Mouse (Mus musculus): ENCODE results near the gene Polr2j. TPM values are rescaled to one million over a fixed set of nuclear protein-coding genes. Genes with fewer than 3 reads are reported as not detected.
A peak's percentile ranks its signal among the peaks of the same experiment; 100 is the strongest.
"Not testable (repeated sequence)": the region's sequence is repeated elsewhere in the genome, so short reads cannot be mapped to it uniquely, and the experiment has no call there.

Gene Polr2j
- polyA plus RNA-seq, 1 experiment, result 9.9 TPM

DNA sequence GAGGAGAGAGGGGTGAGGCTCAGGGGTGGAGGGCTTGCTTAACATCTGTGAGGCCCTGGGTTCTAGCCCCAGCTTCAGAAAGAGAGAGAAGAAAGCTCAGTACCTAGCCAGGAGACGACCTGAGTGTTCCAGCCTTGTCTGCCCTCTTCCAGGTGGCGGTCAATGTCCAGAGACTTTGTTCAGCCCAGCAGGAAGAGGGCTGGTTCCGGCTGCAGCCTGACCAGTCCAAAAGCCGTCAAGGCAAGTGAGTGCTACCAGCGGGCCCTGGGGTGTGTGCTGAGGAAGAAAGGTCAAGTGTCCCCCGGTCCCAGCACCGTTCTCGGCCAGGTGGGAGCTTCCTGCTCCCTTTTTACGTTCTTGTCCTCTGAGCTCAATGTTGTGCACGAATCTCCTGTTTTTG lies 17.9 kb upstream of the Polr2j start:
- peaks cover 5% of the 10 kb centered on the region for H3K27me3 ChIP-seq (ENCODE audit: control insufficient read depth)
- H3K9me3 ChIP-seq (ENCODE audit: control insufficient read depth, low read length), result no peaks in the 10 kb centered on the region
- no peaks in the 10 kb centered on the region for H3K36me3 ChIP-seq (ENCODE audit: control insufficient read depth)
- no peak overlapping the region for H3K4me3 ChIP-seq (replicated peaks)
- peaks cover 8% of the 10 kb centered on the region for H3K4me1 ChIP-seq (ENCODE audit: control insufficient read depth)
- no peak for TF ChIP-seq TAL1 (IDR thresholded peaks at IDR 0.05; ENCODE audit: low read length)

DNA sequence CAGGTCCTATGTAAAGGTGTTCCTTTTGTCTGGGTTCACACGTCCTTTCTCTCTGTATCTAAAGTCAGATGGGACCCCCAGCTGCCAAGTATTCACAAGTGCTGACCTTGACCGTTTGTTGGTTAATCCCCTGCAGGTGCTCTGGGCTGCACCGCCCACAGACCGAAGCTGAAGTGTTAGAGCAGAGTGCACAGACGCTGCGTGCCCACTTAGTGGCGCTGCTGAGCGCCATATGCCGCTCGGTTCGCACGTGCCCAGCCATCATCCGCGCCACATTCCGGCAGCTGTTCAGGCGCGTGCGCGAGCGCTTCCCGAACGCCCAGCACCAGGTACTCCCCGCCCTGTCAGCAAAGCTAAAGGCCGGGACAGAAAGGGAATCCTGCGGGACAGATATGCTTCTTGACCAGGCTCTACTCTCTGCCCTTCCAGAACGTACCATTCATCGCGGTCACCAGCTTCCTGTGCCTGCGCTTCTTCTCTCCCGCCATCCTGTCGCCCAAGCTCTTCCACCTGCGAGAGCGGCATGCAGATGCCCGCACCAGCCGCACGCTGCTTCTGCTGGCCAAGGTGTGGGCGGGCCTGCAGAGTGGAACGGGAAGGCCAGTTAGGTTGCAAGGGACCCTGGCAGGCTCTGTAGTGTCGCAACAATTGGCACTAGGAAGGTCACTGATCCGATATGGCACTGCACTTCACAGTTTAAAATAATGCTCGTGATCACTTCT lies 14.2 kb upstream of the Polr2j start:
- peaks cover 8% of the 10 kb centered on the region for H3K4me1 ChIP-seq (ENCODE audit: control insufficient read depth)

DNA sequence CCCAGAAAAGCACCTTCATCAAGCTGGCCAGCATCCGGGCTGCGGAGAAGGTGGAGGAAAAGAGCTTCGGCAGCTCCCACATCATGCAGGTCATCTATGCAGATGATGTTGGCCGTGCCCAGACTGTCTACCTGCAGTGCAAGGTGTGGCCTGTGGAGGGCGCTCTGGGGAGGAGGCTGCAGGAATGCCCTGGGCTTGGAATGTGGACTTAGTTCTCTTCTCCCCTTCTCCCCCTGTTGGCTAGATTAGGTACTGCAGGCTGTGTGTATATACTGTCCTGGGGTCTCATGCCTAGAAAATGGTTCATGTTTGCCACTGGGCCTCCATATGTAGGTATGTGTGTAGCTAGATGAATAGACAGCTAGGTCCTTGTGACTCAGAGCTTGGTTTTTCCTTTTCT lies 11.9 kb upstream of the Polr2j start:
- no peaks in the 10 kb centered on the region; the same call in 1 of the 2 replicates for H3K27me3 ChIP-seq (ENCODE audit: control insufficient read depth)
- TF ChIP-seq TAL1 (IDR thresholded peaks at IDR 0.05; ENCODE audit: low read length) (no peak), GATA1 (IDR thresholded peaks at IDR 0.05; ENCODE audit: low read length) (no peak)
- H3K36me3 ChIP-seq (ENCODE audit: control insufficient read depth), result no peaks in the 10 kb centered on the region
- no peak overlapping the region for H3K4me3 ChIP-seq (replicated peaks)
- peaks cover 8% of the 10 kb centered on the region for H3K4me1 ChIP-seq (ENCODE audit: control insufficient read depth)
- H3K9me3 ChIP-seq (ENCODE audit: control insufficient read depth, low read length), result peaks cover 4% of the 10 kb centered on the region

More for the DNA sequence above, 14.2 kb upstream of the Polr2j start:
- H3K27me3 ChIP-seq (ENCODE audit: control insufficient read depth), result no peaks in the 10 kb centered on the region; the same call in 1 of the 2 replicates
- H3K4me3 ChIP-seq (replicated peaks), result peak overlapping the region; percentile 27
- no peak for TF ChIP-seq TAL1 (IDR thresholded peaks at IDR 0.05; ENCODE audit: low read length)
- no peak for TF ChIP-seq GATA1 (IDR thresholded peaks at IDR 0.05; ENCODE audit: low read length)
- H3K9me3 ChIP-seq (ENCODE audit: control insufficient read depth, low read length), result peaks cover 4% of the 10 kb centered on the region
- H3K36me3 ChIP-seq (ENCODE audit: control insufficient read depth), result no peaks in the 10 kb centered on the region

DNA sequence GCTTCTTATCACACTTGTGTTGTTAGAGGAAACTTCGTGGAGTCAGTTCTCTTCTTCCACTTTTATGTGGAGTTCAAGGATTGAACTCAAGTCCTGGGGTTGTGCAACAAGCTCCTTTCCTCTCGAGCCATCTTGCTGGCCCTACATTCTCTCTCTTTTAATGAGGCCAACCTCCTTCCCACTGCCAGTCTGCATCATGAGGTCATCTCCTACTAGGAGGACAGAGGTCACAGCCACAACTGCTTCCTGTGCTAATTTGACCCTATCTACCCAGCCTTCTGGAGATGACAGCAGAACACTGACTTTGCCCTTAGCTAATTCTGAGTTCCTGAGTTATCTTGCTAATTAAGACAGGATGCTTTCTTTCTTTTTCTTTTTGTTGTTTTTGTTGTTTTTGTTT lies 7.9 kb upstream of the Polr2j start:
- Histone ChIP-seq H3K4me3 (replicated peaks) (no peak overlapping the region), H3K4me1 (ENCODE audit: control insufficient read depth) (peaks cover 2% of the 10 kb centered on the region), H3K27me3 (ENCODE audit: control insufficient read depth) (no peaks in the 10 kb centered on the region; the same call in 1 of the 2 replicates), H3K36me3 (ENCODE audit: control insufficient read depth) (no peaks in the 10 kb centered on the region), H3K9me3 (ENCODE audit: control insufficient read depth, low read length) (peaks cover 4% of the 10 kb centered on the region)
- TF ChIP-seq GATA1 (IDR thresholded peaks at IDR 0.05; ENCODE audit: low read length), result no peak
- no peak for TF ChIP-seq TAL1 (IDR thresholded peaks at IDR 0.05; ENCODE audit: low read length)

DNA sequence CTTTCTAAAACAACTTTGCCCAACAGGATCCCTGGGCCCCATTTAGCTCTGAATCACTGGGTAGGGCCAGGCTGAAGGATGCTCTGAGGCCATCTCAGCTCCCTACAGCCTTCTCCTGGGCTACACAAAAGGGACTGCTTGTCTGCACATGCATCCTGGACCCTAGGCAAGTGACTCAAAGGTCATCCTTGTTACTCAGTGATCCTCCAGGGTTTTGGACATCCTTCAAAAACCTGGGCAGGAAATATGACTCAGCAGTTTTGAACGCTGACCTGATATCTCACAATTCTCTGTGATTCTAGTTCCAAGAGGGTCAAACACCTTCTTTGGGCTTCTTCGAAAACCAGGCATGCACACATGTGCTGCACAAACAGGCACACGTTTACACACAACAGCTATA lies 7.4 kb upstream of the Polr2j start:
- Histone ChIP-seq H3K27me3 (ENCODE audit: control insufficient read depth) (no peaks in the 10 kb centered on the region; the same call in 1 of the 2 replicates), H3K9me3 (ENCODE audit: control insufficient read depth, low read length) (peaks cover 4% of the 10 kb centered on the region), H3K4me1 (ENCODE audit: control insufficient read depth) (peaks cover 2% of the 10 kb centered on the region), H3K4me3 (replicated peaks) (no peak overlapping the region), H3K36me3 (ENCODE audit: control insufficient read depth) (no peaks in the 10 kb centered on the region)
- TF ChIP-seq TAL1 (IDR thresholded peaks at IDR 0.05; ENCODE audit: low read length) (no peak), GATA1 (IDR thresholded peaks at IDR 0.05; ENCODE audit: low read length) (no peak)

DNA sequence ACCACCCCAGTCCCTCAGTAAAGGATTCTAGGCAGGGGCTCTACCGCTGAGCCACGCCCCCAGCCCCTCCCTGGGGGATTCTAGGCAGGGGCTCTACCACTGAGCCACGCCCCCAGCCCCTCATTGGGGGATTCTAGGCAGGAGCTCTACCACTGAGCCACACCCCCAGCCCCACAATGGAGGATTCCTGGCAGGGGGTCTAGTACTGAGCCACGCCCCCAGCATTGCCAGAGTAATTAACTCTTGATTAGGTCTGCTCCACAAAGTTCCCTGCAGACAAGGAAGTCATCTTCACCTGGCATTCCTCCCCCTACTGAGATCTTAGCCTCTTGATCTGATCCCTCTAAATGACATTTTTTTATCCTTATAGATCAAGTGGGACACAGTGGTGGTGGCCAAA lies 2.9 kb upstream of the Polr2j start:
- not testable (repeated sequence) for H3K4me3 ChIP-seq (replicated peaks); H3K27me3 ChIP-seq (ENCODE audit: control insufficient read depth); H3K36me3 ChIP-seq (ENCODE audit: control insufficient read depth); H3K9me3 ChIP-seq (ENCODE audit: control insufficient read depth, low read length)
- H3K4me1 ChIP-seq (ENCODE audit: control insufficient read depth), result peaks cover 29% of the 10 kb centered on the region

DNA sequence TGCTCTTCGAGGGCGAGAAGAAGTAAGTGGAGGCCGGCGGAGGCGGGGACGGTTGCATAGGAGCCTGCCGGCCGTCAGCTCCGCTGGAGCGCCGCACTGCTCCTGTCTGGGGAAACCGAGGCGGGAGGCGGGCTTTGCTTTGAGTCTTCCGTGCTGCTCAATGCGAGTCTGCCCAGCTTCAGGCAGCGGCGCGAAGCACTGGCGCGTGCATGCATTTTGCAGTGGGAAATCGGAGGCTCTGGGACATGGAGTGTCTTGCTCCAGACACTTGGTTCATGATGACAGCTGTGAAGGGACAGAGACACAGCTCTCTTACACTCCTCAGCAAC lies 317 bp downstream of the Polr2j start:
- H3K4me1 ChIP-seq (ENCODE audit: control insufficient read depth), result peaks cover 37% of the 10 kb centered on the region
- H3K9me3 ChIP-seq (ENCODE audit: control insufficient read depth, low read length), result no peaks in the 10 kb centered on the region
- peak overlapping the region; percentile 78 for H3K4me3 ChIP-seq (replicated peaks)
- TF ChIP-seq TAL1 (IDR thresholded peaks at IDR 0.05; ENCODE audit: low read length), result no peak
- TF ChIP-seq GATA1 (IDR thresholded peaks at IDR 0.05; ENCODE audit: low read length), result no peak
- peaks cover 35% of the 10 kb centered on the region for H3K36me3 ChIP-seq (ENCODE audit: control insufficient read depth)
- no peaks in the 10 kb centered on the region for H3K27me3 ChIP-seq (ENCODE audit: control insufficient read depth)

DNA sequence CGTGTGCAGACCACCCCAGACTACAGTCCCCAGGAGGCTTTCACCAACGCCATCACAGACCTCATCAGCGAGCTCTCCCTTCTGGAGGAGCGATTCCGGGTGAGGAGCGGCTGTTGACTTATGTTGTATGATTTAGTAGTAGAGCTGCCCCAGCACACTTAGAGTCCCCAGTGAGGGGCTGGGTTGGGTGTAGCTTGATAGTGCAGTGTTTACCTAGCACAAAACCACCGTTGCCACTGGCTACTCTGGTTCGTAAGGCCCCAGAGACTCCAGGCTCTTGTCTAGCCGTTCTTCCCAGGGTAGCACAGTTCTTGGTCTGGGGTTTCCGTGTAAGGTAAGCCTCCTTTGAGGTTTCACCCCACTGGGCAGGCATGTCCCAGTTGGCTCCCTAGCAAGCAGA lies 5.7 kb downstream of the Polr2j start:
- H3K27me3 ChIP-seq (ENCODE audit: control insufficient read depth), result no peaks in the 10 kb centered on the region
- peaks cover 24% of the 10 kb centered on the region for H3K4me1 ChIP-seq (ENCODE audit: control insufficient read depth)
- TF ChIP-seq GATA1 (IDR thresholded peaks at IDR 0.05; ENCODE audit: low read length), result no peak
- TF ChIP-seq TAL1 (IDR thresholded peaks at IDR 0.05; ENCODE audit: low read length), result no peak
- H3K36me3 ChIP-seq (ENCODE audit: control insufficient read depth), result peaks cover 89% of the 10 kb centered on the region
- H3K9me3 ChIP-seq (ENCODE audit: control insufficient read depth, low read length), result no peaks in the 10 kb centered on the region
- H3K4me3 ChIP-seq (replicated peaks), result no peak overlapping the region

DNA sequence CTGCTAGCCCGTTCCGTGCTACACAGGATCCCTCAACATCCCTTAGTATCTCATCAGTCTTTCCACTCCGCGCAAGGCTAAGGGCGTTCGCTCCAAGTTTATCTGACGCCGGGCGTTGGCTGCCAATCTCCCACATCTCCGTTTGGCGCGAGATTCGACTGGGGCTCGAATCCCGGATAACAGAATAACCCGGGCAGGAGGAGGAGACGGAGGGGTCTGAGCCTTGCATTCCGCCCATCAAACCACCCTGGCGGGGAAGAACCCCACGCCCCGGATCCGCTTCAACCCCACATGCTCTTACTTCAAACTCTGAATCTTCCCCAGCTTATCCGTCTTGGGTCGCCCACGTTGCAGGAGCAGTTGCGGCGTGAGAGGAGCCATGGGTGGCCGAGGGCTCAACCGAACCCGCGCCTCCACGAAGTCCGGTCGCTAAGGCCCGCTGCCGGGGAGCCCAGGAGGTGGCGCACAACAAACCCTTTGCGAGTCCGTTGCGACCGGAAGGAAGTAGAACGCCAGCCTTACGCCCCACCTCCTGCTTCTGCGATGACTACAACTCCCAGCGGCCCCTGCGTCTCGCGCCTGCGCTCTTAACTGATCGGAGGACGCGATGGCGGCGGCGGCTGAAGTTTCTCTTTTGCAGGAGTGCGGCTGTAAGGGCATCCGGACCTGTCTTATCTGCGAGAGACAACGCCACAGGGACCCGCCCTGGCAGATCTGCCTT lies 19.3 kb downstream of the Polr2j start, which contains the start of the genes Lrwd1 and Alkbh4:
TSS of gene Lrwd1 (minus strand) at position 504 of the 721 bp plus-strand sequence.
TSS of gene Alkbh4 (plus strand) at position 576 of the 721 bp plus-strand sequence.
- no peak for TF ChIP-seq TAL1 (IDR thresholded peaks at IDR 0.05; ENCODE audit: low read length)
- TF ChIP-seq GATA1 (IDR thresholded peaks at IDR 0.05; ENCODE audit: low read length), result peak; percentile 91
- no peaks in the 10 kb centered on the region for H3K27me3 ChIP-seq (ENCODE audit: control insufficient read depth)
- peak within 1 kb of the TSS; percentile 92 for H3K4me3 ChIP-seq (replicated peaks)
- no peaks in the 10 kb centered on the region for H3K9me3 ChIP-seq (ENCODE audit: control insufficient read depth, low read length)
- H3K4me1 ChIP-seq (ENCODE audit: control insufficient read depth), result peaks cover 51% of the 10 kb centered on the region
- H3K36me3 ChIP-seq (ENCODE audit: control insufficient read depth), result peaks cover 72% of the 10 kb centered on the region
